Mouse (Mus musculus) megakaryocyte, embryonic 14.5 days (primary cell): ENCODE results near the gene Aip. TPM values are rescaled to one million over a fixed set of nuclear protein-coding genes. Genes with fewer than 3 reads are reported as not detected.
A peak's percentile ranks its signal among the peaks of the same experiment; 100 is the strongest.

ENCODE experiments used
- H3K27me3 ChIP-seq: replicated peaks from 2 replicates; pipeline ENCODE3; 2012; ENCODE audit warnings: inconsistent platforms
- H3K36me3 ChIP-seq: replicated peaks from 2 replicates; pipeline ENCODE3; 2012; ENCODE audit warnings: low read length, inconsistent platforms, mixed read lengths
- H3K4me1 ChIP-seq: 2 replicates; pipeline ENCODE4 v1.6.1; 2012; ENCODE audit warnings: inconsistent platforms
- H3K4me3 ChIP-seq: replicated peaks from 2 replicates; pipeline ENCODE3; 2012; ENCODE audit warnings: moderate library complexity, mild to moderate bottlenecking, inconsistent platforms
- H3K9me3 ChIP-seq: 2 replicates; pipeline ENCODE4 v1.6.1; 2012; ENCODE audit warnings: inconsistent platforms
- FLI1 ChIP-seq: IDR thresholded peaks from 2 replicates; pipeline ENCODE4 v1.6.1; 2012; ENCODE audit warnings: low read length, inconsistent platforms, mixed read lengths
- GATA1 ChIP-seq: IDR thresholded peaks from 3 replicates; pipeline ENCODE4 v1.6.1; 2012; ENCODE audit warnings: mixed read lengths, low read length, inconsistent platforms, borderline replicate concordance
- polyA plus RNA-seq: library from polyadenylated mRNA; stranded (reverse); fragments of >175 nt; gene quantifications from 2 replicates; pipeline ENCODE4 v1.2.3, GENCODE M21; 2012; ENCODE audit warnings: low replicate concordance; ENCODE audit not compliant: insufficient read depth

The Aip gene
- polyA plus RNA-seq, 1 experiment = 293 TPM

DNA sequence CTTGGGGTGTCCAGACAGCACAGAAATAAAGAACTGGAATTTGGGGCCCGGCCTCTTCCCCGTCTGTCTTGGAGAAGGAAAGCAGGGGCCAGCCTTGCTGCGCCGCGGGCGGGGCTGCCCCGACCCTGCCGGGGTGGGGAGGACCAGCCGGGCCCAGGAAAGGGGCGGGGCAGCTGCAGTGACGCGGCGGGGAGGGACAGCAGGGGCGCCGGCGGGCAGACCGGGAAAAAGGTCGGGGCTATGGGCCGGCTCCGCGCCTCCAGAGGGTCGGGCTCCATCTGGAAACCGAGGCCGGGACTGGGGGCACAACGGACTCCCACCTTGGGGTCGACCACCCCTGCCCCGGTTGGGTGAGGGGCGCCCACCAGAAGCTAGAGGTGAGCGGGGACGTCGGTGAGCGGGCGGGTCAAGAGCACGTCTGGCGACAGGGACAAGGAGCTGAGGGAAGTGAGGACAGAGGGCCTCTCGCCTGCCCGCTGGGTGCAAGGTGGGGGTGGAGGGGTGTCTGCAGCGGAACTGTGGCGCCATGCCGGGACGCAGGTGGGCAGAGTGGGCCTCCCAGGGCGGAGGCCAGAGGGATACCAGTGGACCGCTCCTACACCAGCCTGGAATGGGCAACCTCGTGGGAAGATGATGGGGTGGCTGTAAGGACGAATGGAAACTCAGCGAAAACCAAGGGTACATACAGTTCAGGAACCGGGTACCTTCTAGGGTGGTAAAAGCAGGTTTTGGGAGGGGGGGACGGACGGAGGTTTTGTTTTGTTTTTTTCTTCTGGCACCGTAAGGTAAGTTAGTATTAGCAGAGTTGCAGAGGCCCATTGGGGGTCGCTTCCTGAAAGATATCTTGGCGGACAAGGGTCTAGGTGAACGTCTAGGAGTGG is 25.6 kb downstream of the Aip start, which contains the start of gene Pitpnm1:
Gene Pitpnm1, plus strand, starts transcription at position 162 of the 881 bp plus-strand sequence.
- H3K4me3 ChIP-seq = peak within 1 kb of the TSS; percentile 100
- peaks cover 74% of the 10 kb centered on the region for H3K4me1 ChIP-seq
- H3K9me3 ChIP-seq = no peaks in the 10 kb centered on the region
- H3K36me3 ChIP-seq = peaks cover 54% of the 10 kb centered on the region
- TF ChIP-seq FLI1 (no peak), GATA1 (no peak)
- H3K27me3 ChIP-seq = no peaks in the 10 kb centered on the region

DNA sequence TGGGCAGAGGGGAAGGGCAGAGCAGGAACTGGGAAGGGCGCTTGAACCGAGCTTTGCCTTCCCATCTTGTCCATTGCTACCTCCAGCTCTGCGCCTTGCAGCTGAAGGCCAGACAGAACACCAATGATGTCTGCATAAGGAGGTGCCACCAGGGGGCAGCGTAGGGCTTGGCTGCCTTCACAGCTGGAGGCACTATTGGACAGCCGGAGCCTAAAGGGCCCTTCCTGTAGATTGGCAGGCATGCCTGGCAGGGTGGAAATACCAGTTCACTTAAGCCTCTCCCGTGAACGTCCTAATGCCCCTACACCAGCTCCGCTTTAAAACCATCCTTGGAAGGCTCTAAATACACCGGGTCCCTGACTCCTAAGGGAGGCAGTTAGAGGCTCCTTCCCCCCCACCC is 26.6 kb downstream of the Aip start:
- Histone ChIP-seq H3K36me3 (peaks cover 44% of the 10 kb centered on the region), H3K27me3 (no peaks in the 10 kb centered on the region), H3K9me3 (no peaks in the 10 kb centered on the region), H3K4me1 (peaks cover 74% of the 10 kb centered on the region), H3K4me3 (peak overlapping the region; percentile 100)
- TF ChIP-seq GATA1 = no peak

DNA sequence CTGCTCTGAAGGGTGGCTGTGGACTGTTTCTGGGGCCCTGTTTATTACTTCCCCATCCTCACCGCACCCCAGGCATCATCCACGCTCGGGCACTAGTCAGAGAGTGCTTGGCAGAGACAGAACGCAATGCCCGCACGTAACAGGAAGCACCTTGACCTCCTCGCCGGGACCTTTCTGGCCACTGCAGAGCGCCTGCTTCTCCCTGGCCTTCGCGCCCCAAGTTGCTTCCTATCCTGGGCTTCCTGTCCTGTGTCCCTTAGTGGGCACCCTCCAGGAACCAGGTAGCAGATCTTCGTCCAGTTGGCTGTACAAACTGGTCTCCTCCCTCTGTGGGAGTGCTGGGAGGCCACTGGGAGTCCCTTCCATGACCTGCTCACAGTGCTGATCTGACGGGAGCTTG is 27.2 kb downstream of the Aip start:
- H3K9me3 ChIP-seq = no peaks in the 10 kb centered on the region

DNA sequence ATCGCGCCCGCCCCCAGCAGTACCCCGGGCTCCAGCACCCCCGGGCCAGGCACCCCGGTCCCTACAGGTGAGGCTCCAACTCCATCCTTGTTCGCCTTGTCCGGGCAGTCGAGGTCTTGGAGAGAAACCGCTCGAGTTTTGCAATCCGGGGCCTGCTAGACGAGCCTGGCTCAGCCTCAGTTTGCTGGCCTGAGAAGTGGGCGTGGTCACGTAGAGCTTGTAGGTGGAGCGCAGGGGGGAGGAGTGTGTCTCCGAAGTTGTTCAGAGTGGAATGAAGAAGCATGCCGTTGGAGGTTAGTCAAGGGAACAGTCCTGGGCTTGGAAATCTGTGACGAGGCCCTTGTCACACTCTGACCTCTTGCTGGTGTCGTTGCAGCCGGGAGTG is 28.2 kb downstream of the Aip start:
- H3K36me3 ChIP-seq = peaks cover 28% of the 10 kb centered on the region
- TF ChIP-seq FLI1 (no peak), GATA1 (no peak)
- no peaks in the 10 kb centered on the region for H3K9me3 ChIP-seq
- H3K4me1 ChIP-seq = peaks cover 66% of the 10 kb centered on the region
- H3K4me3 ChIP-seq = peak overlapping the region; percentile 96
- H3K27me3 ChIP-seq = peaks cover 6% of the 10 kb centered on the region

More for the DNA sequence above, 27.2 kb downstream of the Aip start:
- Histone ChIP-seq H3K27me3 (no peaks in the 10 kb centered on the region), H3K4me1 (peaks cover 69% of the 10 kb centered on the region), H3K4me3 (peak overlapping the region; percentile 96), H3K36me3 (peaks cover 37% of the 10 kb centered on the region)
- TF ChIP-seq FLI1 (no peak), GATA1 (no peak)

DNA sequence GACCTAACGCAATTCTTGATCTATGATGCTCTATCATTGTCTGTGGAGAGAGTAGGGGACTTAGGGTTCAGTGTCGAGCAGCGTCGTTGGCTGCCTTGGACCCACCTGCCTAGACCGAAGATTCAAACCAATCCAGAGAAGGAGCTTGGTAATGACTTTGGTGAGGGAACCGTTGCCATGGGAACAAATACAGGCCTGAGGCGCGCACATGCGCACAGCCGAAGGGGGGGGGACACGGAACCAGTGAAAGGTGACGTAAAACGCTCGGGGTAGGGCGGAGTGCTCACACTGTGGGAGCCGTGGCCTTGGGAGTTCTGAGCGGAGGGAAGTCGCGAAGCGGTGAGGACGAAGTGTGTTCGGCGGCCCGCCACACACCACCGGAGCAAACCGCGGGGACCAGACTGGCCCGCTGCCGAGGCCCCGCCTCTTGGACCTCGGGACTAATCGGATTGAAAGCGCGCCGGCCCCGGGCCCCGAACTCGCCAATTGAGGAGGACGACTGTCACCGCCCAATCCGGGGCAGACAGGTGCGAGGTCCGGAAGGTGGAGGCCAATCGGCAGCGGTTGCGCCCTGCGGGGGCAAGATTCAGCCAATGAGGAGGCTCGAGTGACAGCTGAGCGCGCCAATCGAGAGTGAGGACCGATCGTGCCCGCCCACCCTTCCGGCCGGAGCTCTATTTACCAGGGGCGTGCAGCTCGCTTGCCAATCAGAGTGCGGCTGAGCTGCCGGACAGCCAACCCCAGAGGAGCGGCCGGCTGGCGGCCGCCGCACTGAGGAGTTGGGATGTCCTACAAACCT is 28.8 kb downstream of the Aip start, which contains the start of gene Cdk2ap2:
Gene Cdk2ap2, plus strand, starts transcription at position 541 of the 799 bp plus-strand sequence.
- Histone ChIP-seq H3K9me3 (no peaks in the 10 kb centered on the region), H3K36me3 (peaks cover 22% of the 10 kb centered on the region), H3K4me3 (peak within 1 kb of the TSS; percentile 96), H3K27me3 (peaks cover 6% of the 10 kb centered on the region), H3K4me1 (peaks cover 62% of the 10 kb centered on the region)
- TF ChIP-seq GATA1 (no peak), FLI1 (no peak)

DNA sequence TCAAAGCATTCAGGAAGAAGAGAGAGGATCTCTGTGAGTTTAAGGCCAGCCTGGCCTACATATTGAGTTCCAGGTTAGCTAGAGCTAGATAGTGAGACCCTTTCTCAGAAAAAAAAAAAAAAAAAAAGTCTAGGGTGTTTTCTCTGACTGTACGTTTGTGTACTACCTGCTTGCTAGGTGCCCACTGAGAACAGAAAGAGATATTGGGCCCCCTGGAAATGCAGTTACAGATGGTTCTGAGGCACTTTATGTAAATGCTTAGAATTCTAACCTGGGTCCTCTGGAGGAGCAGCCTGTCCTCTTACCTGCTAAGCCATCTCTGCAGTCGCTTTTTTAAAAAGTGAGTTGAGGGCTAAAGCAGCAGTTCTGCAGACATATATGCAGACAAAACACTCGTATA is 29.9 kb downstream of the Aip start:
- Histone ChIP-seq H3K9me3 (no peaks in the 10 kb centered on the region), H3K36me3 (peaks cover 11% of the 10 kb centered on the region), H3K4me1 (peaks cover 59% of the 10 kb centered on the region), H3K27me3 (peaks cover 7% of the 10 kb centered on the region), H3K4me3 (no peak overlapping the region)
- TF ChIP-seq FLI1 (no peak), GATA1 (no peak)

DNA sequence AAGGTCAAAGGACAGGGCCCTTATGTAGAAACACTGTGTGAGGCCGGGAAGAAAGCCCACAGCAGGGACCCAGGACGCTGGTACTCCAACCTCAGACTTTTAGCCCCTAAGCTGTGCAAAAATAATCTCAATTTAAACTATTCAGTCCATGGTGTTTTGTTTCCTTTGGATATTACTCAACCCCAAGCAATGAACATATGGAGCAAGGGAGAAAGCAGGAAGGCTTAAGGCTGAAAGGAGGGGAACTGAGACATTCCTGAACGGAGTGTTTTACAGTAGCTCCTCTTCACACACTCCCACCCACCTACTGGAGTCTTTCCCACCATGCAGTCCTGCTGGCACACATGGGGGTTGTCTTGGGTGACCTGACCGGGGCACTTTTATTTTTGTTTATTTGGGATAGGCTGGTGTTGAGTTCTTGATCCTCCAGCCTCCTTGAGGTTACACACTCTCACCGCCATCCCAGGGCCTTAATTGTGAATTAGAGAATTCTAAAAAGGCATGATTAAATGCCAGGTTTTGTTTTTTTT is 30.8 kb downstream of the Aip start:
- H3K36me3 ChIP-seq = peaks cover 11% of the 10 kb centered on the region
- peaks cover 55% of the 10 kb centered on the region for H3K4me1 ChIP-seq
- no peak for TF ChIP-seq FLI1
- TF ChIP-seq GATA1 = no peak
- H3K27me3 ChIP-seq = peaks cover 13% of the 10 kb centered on the region
- H3K9me3 ChIP-seq = no peaks in the 10 kb centered on the region
- no peak overlapping the region for H3K4me3 ChIP-seq

DNA sequence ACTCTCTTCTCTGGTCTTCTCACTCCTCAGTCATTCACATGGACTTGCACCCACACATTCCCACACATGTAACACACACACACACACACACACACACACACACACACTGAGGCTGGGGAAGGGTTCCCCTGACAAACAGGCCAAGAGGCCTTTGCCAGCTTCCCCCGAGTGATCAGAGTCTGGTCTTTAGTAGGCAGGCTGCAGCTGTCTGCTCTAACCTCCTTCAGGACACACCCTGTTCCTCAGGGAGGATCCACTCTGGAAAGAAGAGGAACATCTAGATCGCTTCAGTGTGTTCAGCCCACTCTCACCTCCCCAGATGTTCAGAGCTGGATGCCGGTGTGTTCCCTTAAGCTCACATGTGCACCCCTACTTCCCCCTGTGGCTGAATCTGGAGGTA is 31.3 kb downstream of the Aip start:
- no peaks in the 10 kb centered on the region for H3K9me3 ChIP-seq
- no peak for TF ChIP-seq GATA1
- no peak for TF ChIP-seq FLI1
- no peak overlapping the region for H3K4me3 ChIP-seq
- peaks cover 11% of the 10 kb centered on the region for H3K36me3 ChIP-seq
- H3K4me1 ChIP-seq = peaks cover 51% of the 10 kb centered on the region
- peaks cover 16% of the 10 kb centered on the region for H3K27me3 ChIP-seq

DNA sequence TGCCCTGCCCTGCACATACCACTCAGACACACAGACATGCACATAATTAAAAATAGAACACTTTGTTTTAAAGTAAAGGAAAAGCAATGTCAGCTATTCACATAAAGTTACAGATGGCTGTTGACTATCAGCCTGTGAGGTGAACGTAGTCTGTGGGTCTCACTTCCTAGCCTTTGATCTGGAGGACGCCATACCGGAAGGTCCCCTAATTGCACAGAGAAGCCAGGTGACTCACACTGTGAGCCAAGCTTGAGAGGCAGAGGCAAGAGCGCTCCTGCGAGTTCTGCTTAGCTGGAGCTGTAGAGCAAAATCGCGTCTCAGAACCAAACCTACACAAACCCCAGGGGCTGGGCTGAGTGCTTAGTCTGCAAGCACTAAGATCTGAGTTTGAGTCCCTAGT is 31.9 kb downstream of the Aip start:
- peaks cover 22% of the 10 kb centered on the region for H3K27me3 ChIP-seq
- TF ChIP-seq GATA1 (no peak), FLI1 (no peak)
- H3K9me3 ChIP-seq = no peaks in the 10 kb centered on the region
- H3K4me3 ChIP-seq = no peak overlapping the region
- peaks cover 45% of the 10 kb centered on the region for H3K4me1 ChIP-seq
- peaks cover 10% of the 10 kb centered on the region for H3K36me3 ChIP-seq

DNA sequence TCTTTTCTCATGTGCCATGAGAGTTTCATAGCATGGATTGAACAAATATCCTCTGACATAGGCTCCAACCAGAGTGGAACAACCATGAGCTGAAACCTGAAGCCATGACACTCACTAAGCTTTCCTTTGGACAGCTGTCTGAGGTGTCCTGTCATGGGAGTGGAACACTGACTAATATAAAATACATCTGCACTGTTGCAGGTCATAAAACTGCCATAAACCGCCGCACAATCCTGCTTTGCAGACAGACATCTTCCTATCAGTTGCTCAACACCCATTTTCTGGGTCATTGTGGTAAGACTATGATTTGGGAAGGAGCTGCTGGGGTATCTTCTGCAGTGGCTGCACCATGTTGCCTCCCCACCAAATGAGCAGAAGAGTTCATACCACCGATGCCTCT is 32.9 kb downstream of the Aip start:
- peaks cover 43% of the 10 kb centered on the region for H3K4me1 ChIP-seq
- H3K4me3 ChIP-seq = no peak overlapping the region
- H3K36me3 ChIP-seq = no peaks in the 10 kb centered on the region
- TF ChIP-seq FLI1 (no peak), GATA1 (no peak)
- no peaks in the 10 kb centered on the region for H3K9me3 ChIP-seq
- peaks cover 27% of the 10 kb centered on the region for H3K27me3 ChIP-seq
